Mouse (Mus musculus): ENCODE results near the gene Gm20521.
"Not testable (repeated sequence)": the region's sequence is repeated elsewhere in the genome, so short reads cannot be mapped to it uniquely, and the experiment has no call there.

Gm20521 gene

GRCm38 (mm10) chr14:54935904-54936830 is 52.9 kb downstream of the Gm20521 start, which contains the start of gene Cmtm5:
TSS of gene Cmtm5 (plus strand) at chr14:54936261.
- intact Hi-C loops (cut with DNase I) = no loop called here

DNA sequence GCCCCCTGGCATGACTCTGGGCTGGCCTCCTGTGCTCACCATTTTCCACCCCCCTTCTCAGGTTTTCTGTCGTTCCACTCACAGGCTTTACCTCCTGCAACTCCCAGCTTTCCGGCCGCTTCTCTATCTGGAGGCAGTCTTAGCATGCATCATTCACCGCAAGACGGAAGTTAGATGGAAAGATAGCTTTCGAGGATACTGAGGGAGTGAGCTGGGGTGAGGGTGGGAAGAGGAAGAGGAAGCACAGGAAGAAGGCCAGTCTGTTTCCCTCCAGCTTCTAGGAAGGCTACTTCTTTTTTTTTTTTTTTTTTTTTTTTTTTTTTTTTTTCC is 53.6 kb downstream of the Gm20521 start:
- intact Hi-C loops (cut with DNase I) = no loop called here

GRCm38 (mm10) chr14:54937361-54938182 is 54.3 kb downstream of the Gm20521 start:
- intact Hi-C loops (cut with DNase I) = loop anchor here (2.0 kb wide), 1 partner anchor 95 kb away; no protein-coding TSS in a partner anchor

DNA sequence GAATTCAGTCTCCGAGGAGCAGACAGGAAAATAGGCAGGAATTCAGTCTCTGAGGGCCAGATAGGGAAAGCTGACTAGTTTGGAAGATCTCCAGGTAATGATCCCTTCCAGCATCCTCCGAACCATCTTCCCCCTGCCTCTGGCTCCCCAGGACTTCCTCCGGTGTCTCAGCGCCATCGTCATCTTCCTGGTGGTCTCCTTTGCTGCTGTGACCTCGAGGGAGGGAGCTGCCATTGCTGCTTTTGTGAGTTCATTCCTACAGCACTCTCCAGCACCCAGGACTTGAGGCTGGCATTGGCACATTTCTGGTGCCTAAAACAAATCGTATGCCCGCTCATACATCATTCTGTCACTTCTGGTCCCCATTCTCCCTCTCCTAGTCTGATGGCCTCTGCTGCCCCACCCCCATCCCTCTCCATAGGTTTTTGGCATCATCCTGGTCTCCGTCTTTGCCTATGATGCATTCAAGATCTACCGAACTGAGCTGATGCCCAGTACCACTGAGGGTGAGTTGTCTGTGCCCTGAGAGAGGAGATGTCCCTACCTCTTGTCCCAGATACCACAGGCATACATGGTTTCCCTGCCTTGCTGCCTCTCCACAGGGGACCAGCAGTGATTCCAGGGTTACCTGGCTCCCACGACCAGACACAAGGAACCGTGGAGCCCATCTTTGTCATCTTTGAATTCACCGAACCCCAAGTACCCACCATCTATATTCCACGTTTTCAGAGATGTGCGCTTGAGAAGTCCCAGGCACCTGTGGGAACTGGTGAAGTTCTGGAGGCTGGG is 55.4 kb downstream of the Gm20521 start:
- intact Hi-C loops (cut with DNase I) = loop anchor here (2.0 kb wide), 1 partner anchor 96 kb away; no protein-coding TSS in a partner anchor

DNA sequence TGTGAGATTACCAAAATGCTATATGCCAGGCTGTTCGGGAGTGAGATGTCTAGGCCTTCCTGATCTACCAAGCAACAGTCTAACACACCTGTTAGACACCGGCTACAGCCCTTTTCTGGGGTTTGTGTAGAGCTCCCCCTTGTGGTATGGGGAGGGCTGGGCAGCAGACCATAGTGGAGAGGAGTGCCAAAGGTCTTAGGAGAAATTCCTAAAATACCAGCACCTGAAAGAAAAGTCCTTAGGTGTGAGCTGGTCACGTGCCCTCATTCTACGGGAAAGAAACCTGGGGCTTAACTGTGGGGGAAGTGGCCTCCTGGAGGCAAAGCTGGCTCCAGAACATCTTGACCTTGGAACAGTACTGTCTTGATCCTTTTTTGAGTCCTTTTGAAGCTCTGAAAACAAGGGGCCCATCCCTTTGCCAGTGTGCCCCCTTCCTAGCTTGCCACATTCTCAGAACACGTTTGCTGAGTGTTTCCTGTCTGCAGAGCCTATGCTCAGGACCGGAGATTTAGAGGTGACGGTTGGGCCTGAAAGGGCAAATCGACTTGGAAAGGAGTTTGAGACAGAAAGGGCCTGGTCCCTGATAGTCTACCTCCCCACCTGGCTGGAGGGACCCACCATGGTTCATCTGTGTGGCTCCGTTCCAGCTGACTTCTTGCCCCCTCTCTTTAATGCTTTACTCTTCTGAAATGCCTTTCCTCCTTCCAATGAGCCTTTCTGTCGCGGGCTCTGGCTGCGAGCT is 56.4 kb downstream of the Gm20521 start:
- intact Hi-C loops (cut with DNase I) = loop anchor here (2.0 kb wide), 2 partner anchors 39 to 97 kb away; no protein-coding TSS in a partner anchor

DNA sequence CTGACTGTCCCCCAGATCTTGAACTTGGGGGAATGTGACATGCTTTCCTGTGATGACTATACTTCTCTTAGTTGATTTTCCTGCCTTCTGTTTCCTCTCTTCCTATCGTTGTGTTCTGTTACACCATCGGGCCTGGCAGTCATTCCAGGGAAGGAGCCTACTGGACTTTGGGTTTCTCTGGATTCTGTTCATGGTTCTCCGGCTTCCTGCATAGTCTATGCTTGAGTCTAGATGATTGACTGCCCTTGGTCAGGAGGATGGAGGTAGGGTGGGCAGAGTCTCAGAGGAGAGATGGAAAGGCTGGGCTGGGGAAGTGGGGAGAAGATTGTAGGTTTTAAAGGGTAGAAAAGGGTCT is 56.9 kb downstream of the Gm20521 start:
- intact Hi-C loops (cut with DNase I) = loop anchor here (2.0 kb wide), 1 partner anchor 39 kb away; no protein-coding TSS in a partner anchor

GRCm38 (mm10) chr14:54941024-54941978 is 58.1 kb downstream of the Gm20521 start:
- intact Hi-C loops (cut with DNase I) = loop anchor here (2.0 kb wide), 1 partner anchor 40 kb away; no protein-coding TSS in a partner anchor

GRCm38 (mm10) chr14:54942479-54942878 is 59.2 kb downstream of the Gm20521 start:
- intact Hi-C loops (cut with DNase I) = no loop called here

GRCm38 (mm10) chr14:54943971-54944370 is 60.7 kb downstream of the Gm20521 start:
- intact Hi-C loops (cut with DNase I) = no loop called here

- intact Hi-C loops (cut with DNase I) = no loop called here
Measured at GRCm38 (mm10) chr14:54944939-54945338, 61.7 kb downstream of the Gm20521 start.

GRCm38 (mm10) chr14:54945975-54946704 is 62.9 kb downstream of the Gm20521 start:
- intact Hi-C loops (cut with DNase I) = no loop called here

DNA sequence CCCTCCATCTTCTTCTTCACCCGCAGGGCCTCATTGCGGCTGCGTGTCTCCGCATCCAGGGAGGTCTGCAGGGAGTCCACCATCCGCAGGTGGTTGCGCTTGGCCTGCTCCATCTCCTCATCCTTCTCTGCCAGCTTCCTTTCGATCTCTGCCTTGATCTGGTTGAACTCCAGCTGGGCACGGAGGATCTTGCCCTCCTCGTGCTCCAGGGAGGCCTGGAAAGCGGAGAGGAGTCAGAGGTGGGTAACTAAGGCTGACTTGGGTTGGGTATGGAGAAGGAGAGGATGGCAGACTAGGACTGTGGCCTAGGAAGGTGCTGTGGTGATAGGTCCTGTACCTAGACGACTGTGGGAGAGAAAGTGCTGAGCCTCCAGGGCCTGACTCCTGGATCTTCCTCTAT is 63.8 kb downstream of the Gm20521 start:
- intact Hi-C loops (cut with DNase I) = not testable (repeated sequence)
